Comparison of ENCODE assay signal across 7 mouse cellular contexts in genomic region chr15:86203942-86204561, GRCm38 (mm10). TPM values are rescaled to one million over a fixed set of nuclear protein-coding genes. Genes with fewer than 3 reads are reported as not detected.
DNase-seq lines count a peak whose midpoint lies in the region; ATAC-seq and TF ChIP-seq lines count a peak whose summit lies in the region.

No protein-coding gene starts in this region.

- peaks cover 0 to 24% of the 10 kb centered on the region in 2 experiments; a peak in 2 of 4 replicates for H3K4me1 ChIP-seq in ES-E14 (ENCODE audit: control insufficient read depth in 2 of 2, insufficient read depth in 2 of 2, low read length in 2 of 2, poor library complexity in 1 of 2)
- H3K4me1 ChIP-seq in heart, postnatal 0 days (ENCODE audit: control insufficient read depth, insufficient read depth) = peaks cover 19% of the 10 kb centered on the region
- peaks cover 3% of the 10 kb centered on the region; the same call in 1 of the 2 replicates for H3K4me1 ChIP-seq in lung, embryonic 14.5 days (ENCODE audit: insufficient read depth)
- H3K4me1 ChIP-seq in forebrain, postnatal 0 days (ENCODE audit: insufficient read depth) = no peaks in the 10 kb centered on the region

- DNase-seq in ES-E14 (ENCODE audit: low read depth, low spot score) = no peak
- peak; percentile 67 for DNase-seq in adrenal gland, adult 8-10 months
- no peak for DNase-seq in heart, postnatal 0 days (ENCODE audit: low spot score)
- DNase-seq in lung, embryonic 14.5 days = peak; percentile 57
- peak; percentile 44 for DNase-seq in yolk sac, embryonic 10.5 days (ENCODE audit: low spot score)
- DNase-seq in retina, postnatal 1 day = no peak
- no peak for DNase-seq in forebrain, postnatal 0 days

- H3K27ac ChIP-seq in ES-E14 (ENCODE audit: insufficient read depth, low read depth, low read length, poor library complexity, severe bottlenecking) = no peak overlapping the region
- H3K27ac ChIP-seq in heart, postnatal 0 days (ENCODE audit: low read depth) = peak overlapping the region; percentile 49
- H3K27ac ChIP-seq in lung, embryonic 14.5 days (ENCODE audit: low read depth) = peak overlapping the region; percentile 47; the same call in 1 of the 2 replicates
- H3K27ac ChIP-seq in forebrain, postnatal 0 days (ENCODE audit: low read depth, low read length) = no peak overlapping the region

- H3K27me3 ChIP-seq in heart, postnatal 0 days (ENCODE audit: control insufficient read depth, insufficient read depth, low read length) = no peaks in the 10 kb centered on the region
- H3K27me3 ChIP-seq in lung, embryonic 14.5 days (ENCODE audit: insufficient read depth, low read length) = no peaks in the 10 kb centered on the region
- H3K27me3 ChIP-seq in forebrain, postnatal 0 days (ENCODE audit: insufficient read depth, low read length) = no peaks in the 10 kb centered on the region

- ATAC-seq in heart, postnatal 0 days (ENCODE audit: insufficient read depth, low read depth) = no peak
- no peak for ATAC-seq in lung, embryonic 14.5 days (ENCODE audit: insufficient read depth)
- ATAC-seq in forebrain, postnatal 0 days = no peak

- TF ChIP-seq CTCF in heart, postnatal 0 days (IDR thresholded peaks at IDR 0.05; ENCODE audit: low read depth) = no peak
- no peak for TF ChIP-seq CTCF in lung, embryonic 14.5 days (IDR thresholded peaks at IDR 0.05; ENCODE audit: low read depth)
- TF ChIP-seq CTCF in forebrain, postnatal 0 days (IDR thresholded peaks at IDR 0.05; ENCODE audit: low read depth) = no peak

- no peak overlapping the region for H3K4me2 ChIP-seq in heart, postnatal 0 days (ENCODE audit: low read depth, low read length)
- peak overlapping the region; percentile 21; the same call in 1 of the 2 replicates for H3K4me2 ChIP-seq in lung, embryonic 14.5 days
- no peak overlapping the region for H3K4me2 ChIP-seq in forebrain, postnatal 0 days (ENCODE audit: low read depth)

- TF ChIP-seq EP300 in heart, postnatal 0 days (IDR thresholded peaks at IDR 0.05; ENCODE audit: low read depth) = no peak

- H3K9me3 ChIP-seq in ES-E14 (ENCODE audit: control insufficient read depth, insufficient read depth, low read depth, low read length) = no peaks in the 10 kb centered on the region
- no peaks in the 10 kb centered on the region for H3K9me3 ChIP-seq in heart, postnatal 0 days (replicated peaks; ENCODE audit: control insufficient read depth, low read length)
- no peaks in the 10 kb centered on the region for H3K9me3 ChIP-seq in lung, embryonic 14.5 days (ENCODE audit: low read depth, low read length)
- no peaks in the 10 kb centered on the region for H3K9me3 ChIP-seq in forebrain, postnatal 0 days (ENCODE audit: low read length)

- H3K36me3 ChIP-seq in ES-E14 (ENCODE audit: control insufficient read depth, insufficient read depth, low read length, poor library complexity, severe bottlenecking) = no peaks in the 10 kb centered on the region
- H3K36me3 ChIP-seq in heart, postnatal 0 days (replicated peaks; ENCODE audit: control insufficient read depth, insufficient read depth, low read length) = no peaks in the 10 kb centered on the region
- H3K36me3 ChIP-seq in lung, embryonic 14.5 days (ENCODE audit: insufficient read depth) = no peaks in the 10 kb centered on the region
- no peaks in the 10 kb centered on the region for H3K36me3 ChIP-seq in forebrain, postnatal 0 days (ENCODE audit: insufficient read depth)

- in situ Hi-C loops in ES-E14 (cut with MboI; ENCODE audit: low sequenced_read_pairs in 2 of 2, unreplicated experiment in 2 of 2) = no loop called here

- H3K4me3 ChIP-seq in ES-E14 (ENCODE audit: insufficient read depth in 1 of 2, low read depth in 1 of 2, low read length in 2 of 2, poor library complexity in 1 of 2, severe bottlenecking in 1 of 2) = no peak overlapping the region
- no peak overlapping the region for H3K4me3 ChIP-seq in heart, postnatal 0 days (ENCODE audit: low read depth, low read length)
- H3K4me3 ChIP-seq in lung, embryonic 14.5 days (ENCODE audit: low read depth, low read length) = no peak overlapping the region
- H3K4me3 ChIP-seq in forebrain, postnatal 0 days (ENCODE audit: low read depth, low read length) = no peak overlapping the region

- 44% methylated on average over 7 of the region's 7 CpGs for WGBS in heart, postnatal 0 days
- WGBS in lung, embryonic 14.5 days = 37% methylated on average over 7 of the region's 7 CpGs
- 69% methylated on average over 7 of the region's 7 CpGs for WGBS in forebrain, postnatal 0 days

- H3K9ac ChIP-seq in ES-E14 (ENCODE audit: insufficient read depth, low read depth, low read length, poor library complexity, severe bottlenecking) = peak overlapping the region; percentile 17; the same call in 1 of the 2 replicates
- no peak overlapping the region for H3K9ac ChIP-seq in heart, postnatal 0 days (replicated peaks; ENCODE audit: low read depth, low read length)
- H3K9ac ChIP-seq in lung, embryonic 14.5 days = no peak overlapping the region
- no peak overlapping the region for H3K9ac ChIP-seq in forebrain, postnatal 0 days

TF ChIP-seq in ES-E14, 5 proteins besides CTCF, POLR2A, EP300 and RAD21:
- TF ChIP-seq ZC3H11A (IDR thresholded peaks at IDR 0.05; ENCODE audit: borderline replicate concordance, low read depth, low read length) (no peak), ZNF384 (IDR thresholded peaks at IDR 0.05; ENCODE audit: low read depth, low read length) (no peak), HCFC1 (IDR thresholded peaks at IDR 0.05; ENCODE audit: borderline replicate concordance, insufficient read depth, low read length) (no peak), MAFK (IDR thresholded peaks at IDR 0.05; ENCODE audit: insufficient read depth, low read depth, low read length) (no peak), CHD2 (IDR thresholded peaks at IDR 0.05; ENCODE audit: low read depth, low read length) (no peak)

RNA-seq across cellular contexts. Expression of gene Tbc1d22a, which starts 10.2 kb away (rescaled TPM):
- total RNA-seq in ES-E14 (2012; rRNA removed) = 19.2 and 21.3 TPM in 2 replicates
- 10 to 100 TPM; 36.6 to 49.1 (median 43.4) TPM for total RNA-seq in adrenal gland, adult 8-10 months (2022)
- total RNA-seq in heart, postnatal 0 days (2014; rRNA removed; ENCODE audit: low replicate concordance) = 26.6 and 31.4 TPM in 2 replicates
- polyA plus RNA-seq in heart, postnatal 0 days (2015; fragmentation: Nextera tagmentation; extraction: Ambion mirVana) = 9.7 and 10.0 TPM in 2 replicates
- polyA plus RNA-seq in lung, embryonic 14.5 days (2014; fragmentation: Nextera tagmentation; extraction: Ambion mirVana) = 8.4 and 10.6 TPM in 2 replicates
- total RNA-seq in forebrain, postnatal 0 days (2014; rRNA removed) = 20.5 and 22.1 TPM in 2 replicates
- polyA plus RNA-seq in forebrain, postnatal 0 days (2015; fragmentation: Nextera tagmentation; extraction: Ambion mirVana) = 12.1 and 13.1 TPM in 2 replicates

RNA-seq across cellular contexts. Expression of gene Cerk, which starts 18.1 kb away (rescaled TPM):
- 2.4 and 3.4 TPM in 2 replicates for total RNA-seq in ES-E14 (2012; rRNA removed)
- total RNA-seq in adrenal gland, adult 8-10 months (2022) = 10 to 100 TPM; 33.3 to 53.8 (median 43.4) TPM
- total RNA-seq in heart, postnatal 0 days (2014; rRNA removed; ENCODE audit: low replicate concordance) = 25.3 and 28.2 TPM in 2 replicates
- 12.1 and 14.5 TPM in 2 replicates for polyA plus RNA-seq in heart, postnatal 0 days (2015; fragmentation: Nextera tagmentation; extraction: Ambion mirVana)
- polyA plus RNA-seq in lung, embryonic 14.5 days (2014; fragmentation: Nextera tagmentation; extraction: Ambion mirVana) = 33.8 and 34.2 TPM in 2 replicates
- 31.7 and 32.9 TPM in 2 replicates for total RNA-seq in forebrain, postnatal 0 days (2014; rRNA removed)
- 14.5 and 18.0 TPM in 2 replicates for polyA plus RNA-seq in forebrain, postnatal 0 days (2015; fragmentation: Nextera tagmentation; extraction: Ambion mirVana)

Comparison
In these comparisons a context has a peak if more than half of its experiments do, and no peak if none do; other contexts are left out.
1. DNase-seq: peak in adrenal gland, adult 8-10 months (single experiment), lung, embryonic 14.5 days (single experiment) and yolk sac, embryonic 10.5 days (single experiment); none in ES-E14 (single experiment), heart, postnatal 0 days (single experiment), retina, postnatal 1 day (single experiment) and forebrain, postnatal 0 days (single experiment).
2. H3K27ac ChIP-seq: peak in heart, postnatal 0 days (single experiment) and lung, embryonic 14.5 days (single experiment); none in ES-E14 (single experiment) and forebrain, postnatal 0 days (single experiment).